Mouse (Mus musculus) activated CD4-positive, CD25-positive, alpha-beta regulatory T cell, adult 9 weeks (primary cell): ENCODE data around the gene Inf2. TPM values are rescaled to one million over a fixed set of nuclear protein-coding genes. Genes with fewer than 3 reads are reported as not detected.

Source experiments
- polyA plus RNA-seq: library from polyadenylated mRNA; unstranded; fragments of 100-300 nt; shearing (Covaris generic); gene quantifications from one replicate; pipeline ENCODE4 v1.2.1, GENCODE M21; 2017

The Inf2 gene
- 12.1 TPM for polyA plus RNA-seq

GRCm38 (mm10) chr12:112588426-112589256, at the start of gene Inf2:
TSS of gene Inf2 (plus strand) at chr12:112588784.

DNA sequence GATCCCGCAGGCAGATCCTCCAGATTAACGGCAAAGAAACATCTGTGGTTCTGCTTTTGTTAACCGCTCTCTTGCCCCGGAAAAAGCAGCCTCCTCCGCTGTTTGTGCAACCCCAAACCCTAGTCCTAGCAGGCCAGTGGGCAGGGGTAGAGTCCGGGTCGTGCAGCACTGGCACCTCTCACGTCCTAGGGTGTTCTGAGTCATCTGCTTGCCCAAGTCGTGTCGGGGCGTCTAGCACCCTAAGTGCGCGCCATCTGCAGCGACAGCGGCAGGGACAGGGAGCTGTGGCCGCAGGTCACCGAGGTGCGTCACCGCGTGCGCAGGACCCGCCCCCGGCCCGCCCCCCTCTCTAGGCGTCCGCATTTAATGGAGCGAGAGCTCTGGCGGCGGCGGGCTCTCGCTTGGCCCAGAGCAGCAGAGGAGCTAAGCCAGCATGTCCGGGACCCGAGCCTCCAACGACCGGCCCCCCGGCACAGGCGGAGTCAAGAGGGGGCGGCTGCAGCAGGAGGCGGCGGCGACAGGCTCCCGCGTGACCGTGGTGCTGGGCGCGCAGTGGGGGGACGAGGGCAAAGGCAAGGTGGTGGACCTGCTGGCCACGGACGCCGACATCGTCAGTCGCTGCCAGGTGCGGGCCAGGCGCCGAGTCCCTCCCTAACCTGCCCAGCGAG, 31.2 kb downstream of the Inf2 start, which contains the start of gene Adssl1:
Gene Adssl1 (plus strand): TSS at position 360 of the 668 bp plus-strand sequence.

GRCm38 (mm10) chr12:112644180-112644854, 55.7 kb downstream of the Inf2 start, which contains the start of gene Siva1:
TSS of gene Siva1 (plus strand) at chr12:112644679.

Other genes starting within 250 kb of the Inf2 start
- gene A530016L24Rik, start 99.3 kb upstream of the Inf2 start, polyA plus RNA-seq: not detected
- gene Tmem179, start 72.0 kb upstream of the Inf2 start, polyA plus RNA-seq: not detected
- 1.9 TPM for gene Adssl1, start 31.3 kb downstream of the Inf2 start, polyA plus RNA-seq
- gene Siva1, start 55.9 kb downstream of the Inf2 start, polyA plus RNA-seq: 44.5 TPM
- gene Akt1, start 86.1 kb downstream of the Inf2 start, polyA plus RNA-seq: 8.0 TPM
- 1.7 TPM for gene Zbtb42, start 90.0 kb downstream of the Inf2 start, polyA plus RNA-seq
- 2.6 TPM for gene Cep170b, start 131.7 kb downstream of the Inf2 start, polyA plus RNA-seq
- 5.2 TPM for gene Pld4, start 171.9 kb downstream of the Inf2 start, polyA plus RNA-seq
- not detected for gene Ahnak2, start 213.9 kb downstream of the Inf2 start, polyA plus RNA-seq
- gene Clba1, start 220.2 kb downstream of the Inf2 start, polyA plus RNA-seq: not detected
- 89.7 TPM for gene Cdca4, start 240.6 kb downstream of the Inf2 start, polyA plus RNA-seq